Mouse (Mus musculus): ENCODE results near the gene Mmp9.

- TF ChIP-seq POLR2A (IDR thresholded peaks at IDR 0.05; ENCODE audit: low read depth, low read length), result no peak
- TF ChIP-seq CTCF (conservative IDR thresholded peaks at IDR 0.05; ENCODE audit: insufficient read depth, insufficient read length, low read depth, low read length), result no peak
Measured at GRCm38 (mm10) chr2:164930706-164931581, 9.6 kb upstream of the Mmp9 start.

Measured in kidney, adult 2 months (tissue).